Mouse (Mus musculus) megakaryocyte, adult 5-6 weeks (primary cell): Measurements from ENCODE around the gene Catsper3. TPM values are rescaled to one million over a fixed set of nuclear protein-coding genes. Genes with fewer than 3 reads are reported as not detected.

Source experiments
- ATAC-seq: 2 replicates; pipeline ENCODE4 v1.8.0; 2016; ENCODE audit warnings: mild to moderate bottlenecking, inconsistent platforms; ENCODE audit not compliant: poor library complexity, severe bottlenecking
- total RNA-seq, 2 experiments: library from RNA; stranded (forward) in 1 of 2; stranded (reverse) in 1 of 2; fragments of 153-499, 151-499 nt in 1 of 2; fragments of 221-1000, 200-1000 nt in 1 of 2; gene quantifications; 2 replicates each; pipeline versions ENCODE4 v1.2.3 to v1.2.4; 2015 to 2017

Gene Catsper3
- total RNA-seq, 2 experiments from 2014 or later = not detected

DNA sequence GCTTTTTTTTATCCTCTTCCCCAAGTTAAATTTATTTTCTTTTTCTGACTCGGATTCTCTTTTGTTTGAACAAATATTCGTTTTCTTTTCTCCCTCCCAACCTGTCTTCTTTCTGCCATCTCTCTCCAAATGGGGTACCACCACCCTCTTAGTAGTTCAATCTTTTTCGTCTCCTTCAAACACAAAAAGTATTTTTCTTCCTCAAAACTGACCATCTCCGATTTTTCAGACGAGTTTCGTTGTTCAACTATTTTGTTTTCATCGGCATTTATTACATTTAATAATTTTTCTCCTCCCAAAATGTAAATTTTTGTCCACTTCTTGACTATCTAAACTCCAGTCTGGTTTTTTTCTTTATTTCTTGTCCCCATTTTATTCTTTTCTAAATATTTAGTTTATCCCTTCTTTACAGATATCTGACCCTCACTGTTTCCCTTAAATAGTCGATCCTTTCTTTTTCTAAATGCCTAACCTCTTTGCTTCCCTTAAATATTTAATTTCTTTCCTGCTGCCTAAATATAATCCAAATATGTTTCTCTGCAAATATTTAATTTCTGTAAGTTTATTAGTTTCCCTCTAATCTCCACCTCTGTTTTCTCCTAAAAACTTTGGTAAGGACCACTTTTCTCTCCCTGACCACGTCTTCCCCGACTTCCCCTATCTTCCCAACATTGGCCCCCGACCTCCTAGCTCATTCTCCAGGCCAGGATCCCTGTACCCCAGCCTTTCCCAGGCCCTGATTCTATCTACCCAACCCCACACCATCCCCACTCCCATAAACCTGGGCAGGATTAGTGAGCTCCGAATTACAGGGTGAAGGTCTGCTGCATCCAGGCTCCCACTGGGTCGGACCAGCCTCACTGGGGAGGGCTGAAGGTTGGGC is 42.7 kb downstream of the Catsper3 start:
- no peak for ATAC-seq

- ATAC-seq = no peak
These were observed 43.3 kb downstream of the Catsper3 start for GRCm38 (mm10) chr13:55827679-55828140.

- no peak for ATAC-seq
These were observed 44.0 kb downstream of the Catsper3 start for GRCm38 (mm10) chr13:55828141-55829017.

GRCm38 (mm10) chr13:55829018-55829655 is 44.8 kb downstream of the Catsper3 start:
- ATAC-seq = no peak

- ATAC-seq = no peak
These were observed 45.9 kb downstream of the Catsper3 start for GRCm38 (mm10) chr13:55830081-55830832.

- ATAC-seq = no peak
These were observed 46.7 kb downstream of the Catsper3 start for GRCm38 (mm10) chr13:55830833-55831721.

DNA sequence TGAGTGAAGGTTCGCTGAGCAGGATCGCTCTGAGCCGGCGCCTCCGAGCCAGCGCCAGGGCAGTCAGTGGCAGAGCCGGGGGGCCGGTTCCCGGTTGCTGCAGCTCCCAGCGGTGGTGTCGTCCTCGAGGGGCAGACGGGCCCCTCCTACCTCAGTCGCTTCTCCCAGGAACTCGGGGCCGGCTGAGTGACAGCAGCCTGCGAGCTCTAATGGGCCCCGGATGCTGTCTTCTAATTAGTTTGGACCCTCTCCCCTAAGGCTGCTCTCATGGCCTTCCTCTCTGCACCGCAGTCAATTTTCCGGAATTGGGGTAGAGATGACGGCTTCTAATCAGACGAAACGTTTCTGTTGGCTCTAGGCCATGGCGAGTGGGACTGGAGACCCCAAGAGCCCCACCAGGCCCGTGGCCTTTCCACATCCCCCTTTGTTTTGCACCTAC is 47.4 kb downstream of the Catsper3 start:
- no peak for ATAC-seq

DNA sequence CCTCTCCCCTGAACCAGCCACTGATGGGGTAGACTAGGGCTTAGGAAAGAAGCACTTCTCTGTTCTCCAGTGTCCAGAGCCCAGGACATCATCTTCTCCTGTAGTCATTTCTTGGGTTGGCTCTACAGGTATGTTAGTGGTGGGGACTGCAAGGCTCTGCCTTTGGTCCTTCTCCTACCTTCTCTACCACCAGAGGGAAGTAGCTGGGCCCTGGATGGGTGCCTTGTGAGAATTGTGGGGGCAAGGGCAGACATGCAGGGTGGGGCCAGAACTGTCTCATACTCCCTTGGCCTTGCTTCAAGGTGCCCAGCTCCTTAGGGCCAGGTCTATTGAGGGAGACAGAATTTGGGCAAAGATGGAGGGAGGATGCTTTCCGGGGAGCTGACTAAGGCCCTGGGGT is 48.2 kb downstream of the Catsper3 start:
- no peak for ATAC-seq

GRCm38 (mm10) chr13:55833921-55834320 is 49.6 kb downstream of the Catsper3 start:
- ATAC-seq = no peak

DNA sequence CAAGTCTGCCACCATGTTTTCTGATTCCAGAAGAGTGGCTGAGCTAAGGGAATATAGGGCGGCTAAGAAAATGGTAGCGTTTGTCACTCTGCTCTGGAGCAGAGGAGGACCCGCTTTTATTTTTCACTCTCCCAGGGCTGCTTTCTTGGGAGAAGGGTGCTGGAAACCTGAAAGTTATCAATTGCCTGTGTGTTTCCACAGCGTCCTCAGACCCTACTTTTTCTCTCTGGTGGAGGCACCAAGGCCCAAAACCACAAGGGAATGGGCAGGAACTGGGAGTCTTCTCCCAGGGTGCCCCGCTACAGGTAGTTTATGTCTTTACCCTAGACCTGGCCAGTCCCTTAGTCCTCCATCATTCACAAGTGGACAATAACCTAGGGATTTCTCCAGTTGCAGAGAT is 50.3 kb downstream of the Catsper3 start:
- ATAC-seq = no peak

DNA sequence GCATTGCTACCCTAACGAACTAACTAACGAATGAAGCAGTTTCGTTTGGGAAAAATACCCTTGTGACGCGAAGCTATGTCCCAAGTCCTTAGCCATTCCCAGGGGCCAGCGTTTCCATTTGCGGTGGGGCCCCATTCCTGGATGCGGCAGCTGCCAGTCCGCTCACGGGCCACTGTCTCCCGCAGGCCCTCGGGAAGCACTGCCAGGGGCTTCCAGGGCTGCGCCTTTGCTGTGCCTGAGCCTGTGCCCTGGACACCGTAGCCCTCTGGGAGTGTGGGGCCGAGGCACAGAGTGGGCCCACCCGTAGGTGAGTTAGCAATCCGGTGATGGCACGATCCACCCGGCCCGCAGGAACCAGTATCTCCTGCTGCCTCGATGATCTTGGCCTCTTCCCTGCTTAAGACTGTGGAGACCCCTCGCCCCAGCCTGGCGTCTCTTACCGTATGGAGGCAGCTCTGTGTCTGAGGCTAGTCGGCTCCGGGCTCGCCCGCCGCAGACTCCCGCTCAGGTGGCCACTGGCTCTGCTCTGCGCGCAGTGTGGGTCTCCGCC is 51.3 kb downstream of the Catsper3 start:
- no peak for ATAC-seq

- ATAC-seq = no peak
These were observed 51.8 kb downstream of the Catsper3 start, which contains the start of gene Pitx1 for GRCm38 (mm10) chr13:55836142-55836625. TSS of gene Pitx1 (minus strand) at chr13:55836192.

GRCm38 (mm10) chr13:55836786-55837780 is 52.7 kb downstream of the Catsper3 start:
- no peak for ATAC-seq

DNA sequence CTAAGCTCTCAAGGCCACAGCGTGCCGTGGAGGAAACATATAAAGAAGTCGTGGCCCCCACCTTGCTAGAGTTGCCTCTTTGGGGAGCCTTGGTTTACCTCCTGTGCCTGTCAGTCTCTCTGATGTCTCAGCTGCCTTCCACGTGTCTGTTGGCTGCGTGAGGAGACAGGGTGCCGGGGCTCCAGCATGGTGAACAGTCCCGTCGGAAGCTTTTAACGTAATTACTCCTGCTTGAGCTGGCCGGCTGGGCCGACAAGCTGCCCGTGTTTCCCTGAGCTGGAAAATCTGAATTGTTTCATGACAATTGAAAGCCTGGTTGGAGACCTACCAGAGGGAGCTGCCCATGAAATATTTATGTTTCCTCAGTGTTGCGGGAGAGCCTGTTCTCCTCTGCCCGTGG is 55.9 kb downstream of the Catsper3 start:
- no peak for ATAC-seq

GRCm38 (mm10) chr13:55843700-55844099 is 59.3 kb downstream of the Catsper3 start:
- ATAC-seq = no peak

DNA sequence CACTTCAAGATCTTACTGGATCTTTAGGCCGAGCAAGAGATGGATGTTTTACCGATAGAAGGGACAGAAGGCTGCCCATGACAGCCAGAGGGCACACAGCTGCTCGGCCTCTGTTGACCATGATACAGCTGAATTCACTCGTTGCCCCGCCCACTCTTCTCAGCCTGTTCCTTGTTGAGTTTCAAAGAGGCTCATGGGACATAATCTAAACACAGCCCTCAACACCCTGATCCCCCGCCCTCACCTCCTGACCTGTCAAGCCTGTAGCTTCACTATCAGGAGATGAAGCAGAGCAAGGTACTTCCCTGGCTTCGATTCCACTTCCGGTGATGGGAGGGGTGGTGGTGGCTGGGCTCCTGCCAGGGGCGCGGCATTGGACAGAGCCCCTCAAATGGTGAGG is 63.4 kb downstream of the Catsper3 start:
- no peak for ATAC-seq

DNA sequence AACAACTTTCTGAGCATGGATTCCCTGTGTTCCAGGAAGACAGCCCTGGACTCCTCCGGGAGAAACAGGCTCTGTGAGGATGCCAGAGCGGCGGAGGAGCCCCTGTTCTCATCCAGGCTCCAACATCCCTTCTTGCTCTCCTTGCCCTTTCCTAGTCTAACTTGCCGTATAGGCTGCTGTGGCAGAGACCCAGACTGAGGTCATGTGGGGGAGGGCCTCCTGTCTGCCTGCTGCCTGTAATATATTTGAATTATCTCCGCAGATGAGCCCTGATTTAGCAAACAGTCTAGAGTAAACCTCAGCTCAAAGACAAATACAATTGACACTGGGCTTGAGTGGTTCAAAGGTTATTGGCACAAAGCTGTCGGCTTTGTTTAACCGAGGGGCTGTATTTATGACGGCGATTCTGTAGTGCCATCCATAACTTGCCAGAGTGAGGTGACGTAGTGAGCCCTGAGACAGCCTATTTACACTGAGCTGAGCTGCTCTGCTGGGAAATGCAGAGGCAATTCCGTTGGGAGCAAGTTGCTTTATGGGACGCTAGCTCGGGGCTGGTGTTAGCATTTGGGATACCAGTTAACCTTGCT is 64.3 kb downstream of the Catsper3 start:
- ATAC-seq = no peak
